Comparison of ENCODE assay signal across 16 mouse cellular contexts in genomic region chr4:87751515-87751864, GRCm38 (mm10).
"Had no signal": no experiment of that assay in that cellular context is flagged by ENCODE, and none has a peak within 500 bp of the region (broad histone marks: within the 10 kb centered on the region; RNA-seq: fewer than 3 reads in every experiment).

No protein-coding gene starts in this region.

- H3K27me3 ChIP-seq: neural tube, embryonic 15.5 days had no signal

- H3K36me3 ChIP-seq: limb, embryonic 13.5 days; midbrain, embryonic 10.5 days; neural tube, embryonic 15.5 days had no signal

- H3K4me3 ChIP-seq: layer of hippocampus, adult 2 months; limb, embryonic 13.5 days; midbrain, embryonic 10.5 days; myocyte; neural tube, embryonic 15.5 days had no signal

- H3K9ac ChIP-seq: limb, embryonic 13.5 days; neural tube, embryonic 15.5 days had no signal

- H3K4me2 ChIP-seq: limb, embryonic 13.5 days; neural tube, embryonic 15.5 days had no signal

- H3K27ac ChIP-seq: kidney, postnatal 0 days; layer of hippocampus, adult 2 months; limb, embryonic 13.5 days; midbrain, embryonic 10.5 days; neural tube, embryonic 15.5 days; stomach, postnatal 0 days had no signal

- H3K9me3 ChIP-seq: limb, embryonic 13.5 days; midbrain, embryonic 10.5 days; neural tube, embryonic 15.5 days had no signal

- H3K4me1 ChIP-seq: neural tube, embryonic 15.5 days had no signal

- DNase-seq: kidney, adult 11 months; kidney, adult 9 months; kidney, postnatal 4 days; left cerebral cortex, postnatal 4 days; lung, adult 18-20 months; midbrain, embryonic 14.5 days; right cerebral cortex, adult 18-20 months; right cerebral cortex, postnatal 25 days; thymus, postnatal 4 days had no signal
